Mouse (Mus musculus): Measurements from ENCODE around the gene Kank1. TPM values are rescaled to one million over a fixed set of nuclear protein-coding genes. Genes with fewer than 3 reads are reported as not detected.

Kank1 gene
- polyA plus RNA-seq, 1 experiment from 2014 or later = 8.3 TPM

DNA sequence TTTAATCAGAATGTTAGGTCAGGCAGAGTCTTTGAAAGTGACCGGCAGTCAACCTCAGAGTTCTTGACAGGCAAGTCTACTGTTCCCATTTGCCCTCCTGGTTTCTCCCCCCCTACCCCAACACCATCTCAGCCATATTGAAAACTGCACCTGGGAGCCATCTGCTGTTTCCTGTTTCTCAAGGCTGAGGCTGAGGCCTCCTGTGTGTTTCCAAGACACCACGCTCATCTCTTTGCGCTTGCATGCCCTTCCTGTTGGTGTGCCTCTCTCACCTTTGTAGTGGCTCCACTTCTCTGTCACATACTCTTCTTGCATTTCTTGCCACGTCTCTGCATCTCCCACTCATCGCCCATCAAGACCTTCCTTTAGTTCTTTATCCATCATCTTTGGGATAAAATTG is 79.2 kb downstream of the Kank1 start:
- peaks cover 3% of the 10 kb centered on the region; the same call in 1 of the 2 replicates for H3K4me1 ChIP-seq (ENCODE audit: control insufficient read depth, low read depth, low read length)
- H3K27ac ChIP-seq (ENCODE audit: low read length) = no peak overlapping the region
- H3K9ac ChIP-seq (ENCODE audit: low read depth, low read length) = no peak overlapping the region
- no peak overlapping the region for H3K4me3 ChIP-seq (ENCODE audit: low read depth, low read length)
- no peaks in the 10 kb centered on the region for H3K27me3 ChIP-seq (ENCODE audit: control insufficient read depth, insufficient read depth, low read depth, low read length)
- no peaks in the 10 kb centered on the region for H3K36me3 ChIP-seq (ENCODE audit: control insufficient read depth, insufficient read depth)
- 54% methylated on average over 5 of the region's 5 CpGs for WGBS (ENCODE audit: insufficient replicate concordance)
- H3K4me2 ChIP-seq (ENCODE audit: low read depth, low read length) = no peak overlapping the region
- ATAC-seq (ENCODE audit: low read depth) = no peak
- H3K9me3 ChIP-seq (replicated peaks; ENCODE audit: control insufficient read depth, low read length) = no peaks in the 10 kb centered on the region

GRCm38 (mm10) chr19:25324265-25324664 is 87.5 kb downstream of the Kank1 start:
- H3K4me1 ChIP-seq (ENCODE audit: control insufficient read depth, low read depth, low read length) = no peaks in the 10 kb centered on the region
- no peak overlapping the region for H3K4me2 ChIP-seq (ENCODE audit: low read depth, low read length)
- H3K36me3 ChIP-seq (ENCODE audit: control insufficient read depth, insufficient read depth) = no peaks in the 10 kb centered on the region
- WGBS (ENCODE audit: insufficient replicate concordance) = 58% methylated on average over 7 of the region's 7 CpGs
- no peak overlapping the region for H3K4me3 ChIP-seq (ENCODE audit: low read depth, low read length)
- no peak overlapping the region for H3K27ac ChIP-seq (ENCODE audit: low read length)
- no peaks in the 10 kb centered on the region for H3K9me3 ChIP-seq (replicated peaks; ENCODE audit: control insufficient read depth, low read length)
- no peaks in the 10 kb centered on the region for H3K27me3 ChIP-seq (ENCODE audit: control insufficient read depth, insufficient read depth, low read depth, low read length)
- no peak overlapping the region for H3K9ac ChIP-seq (ENCODE audit: low read depth, low read length)
- no peak for ATAC-seq (ENCODE audit: low read depth)

DNA sequence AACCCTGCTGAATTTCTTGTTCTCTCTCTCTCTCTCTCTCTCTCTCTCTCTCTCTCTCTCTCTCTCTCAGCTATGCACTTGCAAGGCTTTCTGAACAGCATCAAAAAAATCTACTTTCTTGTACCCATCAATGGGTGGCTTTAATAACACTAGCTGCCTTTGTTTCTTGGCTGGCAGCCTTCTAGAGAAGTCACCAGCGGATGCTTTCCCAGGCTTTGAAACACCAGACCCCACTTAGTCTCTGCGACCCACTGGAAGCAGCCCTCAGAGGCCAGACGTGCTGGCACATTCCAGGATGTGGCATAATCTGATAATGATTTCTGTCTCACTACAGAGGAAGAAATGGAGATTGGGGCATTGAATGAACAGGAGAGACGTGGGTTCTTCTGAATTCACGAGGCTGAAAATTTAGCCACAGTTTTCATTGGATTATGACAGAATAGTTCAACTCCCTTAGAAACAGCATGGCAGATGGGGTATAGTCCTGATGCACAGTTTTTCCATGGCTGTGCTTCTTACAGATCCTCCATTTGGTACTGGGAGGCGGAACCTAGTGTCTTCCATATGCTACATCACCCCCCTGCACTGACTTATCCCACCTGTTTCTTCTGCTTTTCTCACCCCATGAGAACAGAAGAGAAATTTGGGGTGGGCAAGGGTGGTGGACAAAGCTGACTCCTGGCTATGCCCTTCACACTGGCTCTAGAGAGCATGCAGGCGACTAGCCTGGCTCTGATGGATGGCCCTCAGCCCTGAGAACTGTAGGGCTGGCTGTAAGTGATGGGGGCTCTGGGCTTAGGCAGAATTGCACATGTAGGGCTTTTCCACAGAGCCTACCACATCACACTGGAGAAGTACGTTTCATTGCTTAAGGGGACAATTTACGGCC is 88.6 kb downstream of the Kank1 start:
- no peak overlapping the region for H3K4me3 ChIP-seq (ENCODE audit: low read depth, low read length)
- no peak overlapping the region for H3K4me2 ChIP-seq (ENCODE audit: low read depth, low read length)
- H3K9me3 ChIP-seq (replicated peaks; ENCODE audit: control insufficient read depth, low read length) = no peaks in the 10 kb centered on the region
- H3K27ac ChIP-seq (ENCODE audit: low read length) = no peak overlapping the region
- WGBS (ENCODE audit: insufficient replicate concordance) = 39% methylated on average over 9 of the region's 9 CpGs
- H3K36me3 ChIP-seq (ENCODE audit: control insufficient read depth, insufficient read depth) = no peaks in the 10 kb centered on the region
- H3K4me1 ChIP-seq (ENCODE audit: control insufficient read depth, low read depth, low read length) = no peaks in the 10 kb centered on the region
- no peaks in the 10 kb centered on the region for H3K27me3 ChIP-seq (ENCODE audit: control insufficient read depth, insufficient read depth, low read depth, low read length)
- no peak for ATAC-seq (ENCODE audit: low read depth)
- no peak overlapping the region for H3K9ac ChIP-seq (ENCODE audit: low read depth, low read length)

GRCm38 (mm10) chr19:25326002-25326300 is 89.2 kb downstream of the Kank1 start:
- WGBS (ENCODE audit: insufficient replicate concordance) = 25% methylated on average over 4 of the region's 4 CpGs

DNA sequence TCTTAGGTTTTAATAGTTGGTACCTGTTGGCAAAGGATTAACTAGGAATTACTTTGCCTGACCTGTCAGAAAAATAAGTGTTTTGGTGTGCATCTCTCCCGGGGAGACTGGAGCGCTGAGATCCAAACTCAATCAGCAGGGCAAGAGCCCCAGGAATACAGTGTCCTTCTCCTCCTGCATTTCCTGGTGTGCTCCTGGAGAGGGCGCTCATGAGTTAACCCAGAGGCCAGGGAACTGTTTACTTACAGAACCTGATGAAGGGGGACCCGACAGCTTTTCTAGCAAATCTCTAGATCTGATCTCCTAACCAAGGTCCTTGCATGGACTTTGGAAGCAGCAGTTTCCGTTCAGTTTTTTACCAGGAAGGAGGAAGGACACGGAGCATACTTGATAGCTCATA is 90.9 kb downstream of the Kank1 start:
- Histone ChIP-seq H3K4me1 (ENCODE audit: control insufficient read depth, low read depth, low read length) (no peaks in the 10 kb centered on the region), H3K27me3 (ENCODE audit: control insufficient read depth, insufficient read depth, low read depth, low read length) (no peaks in the 10 kb centered on the region), H3K9ac (ENCODE audit: low read depth, low read length) (no peak overlapping the region), H3K4me2 (ENCODE audit: low read depth, low read length) (no peak overlapping the region), H3K4me3 (ENCODE audit: low read depth, low read length) (no peak overlapping the region), H3K9me3 (replicated peaks; ENCODE audit: control insufficient read depth, low read length) (no peaks in the 10 kb centered on the region), H3K27ac (ENCODE audit: low read length) (no peak overlapping the region), H3K36me3 (ENCODE audit: control insufficient read depth, insufficient read depth) (no peaks in the 10 kb centered on the region)
- 47% methylated on average over 6 of the region's 6 CpGs for WGBS (ENCODE audit: insufficient replicate concordance)
- no peak for ATAC-seq (ENCODE audit: low read depth)

More at GRCm38 (mm10) chr19:25326002-25326300, 89.2 kb downstream of the Kank1 start:
- H3K4me3 ChIP-seq (ENCODE audit: low read depth, low read length) = no peak overlapping the region
- no peaks in the 10 kb centered on the region for H3K4me1 ChIP-seq (ENCODE audit: control insufficient read depth, low read depth, low read length)
- H3K4me2 ChIP-seq (ENCODE audit: low read depth, low read length) = no peak overlapping the region
- no peak overlapping the region for H3K9ac ChIP-seq (ENCODE audit: low read depth, low read length)
- no peak overlapping the region for H3K27ac ChIP-seq (ENCODE audit: low read length)
- H3K9me3 ChIP-seq (replicated peaks; ENCODE audit: control insufficient read depth, low read length) = no peaks in the 10 kb centered on the region
- H3K27me3 ChIP-seq (ENCODE audit: control insufficient read depth, insufficient read depth, low read depth, low read length) = no peaks in the 10 kb centered on the region
- ATAC-seq (ENCODE audit: low read depth) = no peak
- no peaks in the 10 kb centered on the region for H3K36me3 ChIP-seq (ENCODE audit: control insufficient read depth, insufficient read depth)

- H3K4me2 ChIP-seq (ENCODE audit: low read depth, low read length) = no peak overlapping the region
- H3K27ac ChIP-seq (ENCODE audit: low read length) = no peak overlapping the region
- no peak overlapping the region for H3K9ac ChIP-seq (ENCODE audit: low read depth, low read length)
- no peaks in the 10 kb centered on the region for H3K27me3 ChIP-seq (ENCODE audit: control insufficient read depth, insufficient read depth, low read depth, low read length)
- H3K9me3 ChIP-seq (replicated peaks; ENCODE audit: control insufficient read depth, low read length) = no peaks in the 10 kb centered on the region
- H3K4me1 ChIP-seq (ENCODE audit: control insufficient read depth, low read depth, low read length) = no peaks in the 10 kb centered on the region
- no peaks in the 10 kb centered on the region for H3K36me3 ChIP-seq (ENCODE audit: control insufficient read depth, insufficient read depth)
- no peak overlapping the region for H3K4me3 ChIP-seq (ENCODE audit: low read depth, low read length)
- ATAC-seq (ENCODE audit: low read depth) = no peak
- WGBS (ENCODE audit: insufficient replicate concordance) = 51% methylated on average over 3 of the region's 3 CpGs
These were observed 97.6 kb downstream of the Kank1 start for GRCm38 (mm10) chr19:25334360-25334759.

DNA sequence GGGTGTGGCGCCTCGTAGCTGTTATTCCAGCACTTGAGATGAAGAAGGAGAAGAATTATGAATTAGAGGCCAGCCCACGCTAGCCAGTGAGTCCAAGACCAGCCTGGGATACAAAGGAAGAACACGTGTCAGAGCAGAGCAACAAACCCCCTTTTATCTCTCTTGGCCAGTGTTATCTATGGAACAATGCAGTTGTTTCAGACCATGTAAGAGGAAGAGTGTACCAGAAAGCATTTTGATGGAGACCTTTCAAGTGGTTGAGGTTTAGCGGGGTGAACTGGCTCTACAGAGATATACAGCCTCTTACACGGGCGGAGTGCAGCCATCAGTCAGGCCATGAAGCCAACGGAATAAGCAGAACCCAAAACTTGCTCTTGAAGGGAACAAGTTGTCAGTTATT is 100.0 kb downstream of the Kank1 start:
- H3K9me3 ChIP-seq (replicated peaks; ENCODE audit: control insufficient read depth, low read length) = no peaks in the 10 kb centered on the region
- H3K4me1 ChIP-seq (ENCODE audit: control insufficient read depth, low read depth, low read length) = peaks cover 3% of the 10 kb centered on the region; the same call in 1 of the 2 replicates
- no peak overlapping the region for H3K9ac ChIP-seq (ENCODE audit: low read depth, low read length)
- no peaks in the 10 kb centered on the region for H3K27me3 ChIP-seq (ENCODE audit: control insufficient read depth, insufficient read depth, low read depth, low read length)
- no peaks in the 10 kb centered on the region for H3K36me3 ChIP-seq (ENCODE audit: control insufficient read depth, insufficient read depth)
- H3K4me3 ChIP-seq (ENCODE audit: low read depth, low read length) = no peak overlapping the region
- H3K4me2 ChIP-seq (ENCODE audit: low read depth, low read length) = no peak overlapping the region
- H3K27ac ChIP-seq (ENCODE audit: low read length) = no peak overlapping the region
- ATAC-seq (ENCODE audit: low read depth) = no peak
- WGBS (ENCODE audit: insufficient replicate concordance) = 33% methylated on average over 8 of the region's 8 CpGs

GRCm38 (mm10) chr19:25340630-25341620 is 104.2 kb downstream of the Kank1 start:
- no peaks in the 10 kb centered on the region for H3K36me3 ChIP-seq (ENCODE audit: control insufficient read depth, insufficient read depth)
- H3K27ac ChIP-seq (ENCODE audit: low read length) = no peak overlapping the region
- WGBS (ENCODE audit: insufficient replicate concordance) = 22% methylated on average over 11 of the region's 11 CpGs
- no peak for ATAC-seq (ENCODE audit: low read depth)
- H3K9ac ChIP-seq (ENCODE audit: low read depth, low read length) = no peak overlapping the region
- H3K9me3 ChIP-seq (replicated peaks; ENCODE audit: control insufficient read depth, low read length) = no peaks in the 10 kb centered on the region
- H3K4me1 ChIP-seq (ENCODE audit: control insufficient read depth, low read depth, low read length) = peaks cover 10% of the 10 kb centered on the region
- H3K27me3 ChIP-seq (ENCODE audit: control insufficient read depth, insufficient read depth, low read depth, low read length) = no peaks in the 10 kb centered on the region
- H3K4me2 ChIP-seq (ENCODE audit: low read depth, low read length) = no peak overlapping the region
- H3K4me3 ChIP-seq (ENCODE audit: low read depth, low read length) = no peak overlapping the region

DNA sequence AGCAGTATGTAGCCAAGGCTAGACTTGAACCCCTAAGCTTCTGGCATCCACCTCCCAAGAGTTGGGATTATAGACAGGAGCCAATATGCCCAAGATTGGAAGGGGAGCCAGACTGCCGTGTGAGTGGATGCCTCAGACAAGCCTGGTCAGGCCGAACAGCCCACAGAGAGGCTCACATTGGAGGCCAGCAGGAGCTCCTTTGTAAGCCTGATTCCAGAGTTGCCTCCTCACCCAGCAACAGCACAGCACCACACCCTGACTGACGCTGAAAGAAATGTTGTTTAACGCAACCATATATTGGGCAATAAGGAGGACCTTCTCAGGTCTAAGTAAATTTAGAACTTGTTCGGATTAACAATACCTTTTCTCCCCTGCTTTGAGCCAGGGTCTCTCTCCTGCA is 105.3 kb downstream of the Kank1 start:
- WGBS (ENCODE audit: insufficient replicate concordance) = 59% methylated on average over 5 of the region's 5 CpGs
- no peaks in the 10 kb centered on the region for H3K36me3 ChIP-seq (ENCODE audit: control insufficient read depth, insufficient read depth)

More for the DNA sequence above, 105.3 kb downstream of the Kank1 start:
- H3K27ac ChIP-seq (ENCODE audit: low read length) = no peak overlapping the region
- no peak for ATAC-seq (ENCODE audit: low read depth)
- peaks cover 10% of the 10 kb centered on the region for H3K4me1 ChIP-seq (ENCODE audit: control insufficient read depth, low read depth, low read length)
- H3K4me2 ChIP-seq (ENCODE audit: low read depth, low read length) = no peak overlapping the region
- no peaks in the 10 kb centered on the region for H3K27me3 ChIP-seq (ENCODE audit: control insufficient read depth, insufficient read depth, low read depth, low read length)
- no peak overlapping the region for H3K4me3 ChIP-seq (ENCODE audit: low read depth, low read length)
- no peaks in the 10 kb centered on the region for H3K9me3 ChIP-seq (replicated peaks; ENCODE audit: control insufficient read depth, low read length)
- H3K9ac ChIP-seq (ENCODE audit: low read depth, low read length) = no peak overlapping the region
